Mouse (Mus musculus): ENCODE data around the gene Adam12. TPM values are rescaled to one million over a fixed set of nuclear protein-coding genes. Genes with fewer than 3 reads are reported as not detected.

Gene Adam12
- polyA plus RNA-seq, 1 experiment: 4.1 TPM

DNA sequence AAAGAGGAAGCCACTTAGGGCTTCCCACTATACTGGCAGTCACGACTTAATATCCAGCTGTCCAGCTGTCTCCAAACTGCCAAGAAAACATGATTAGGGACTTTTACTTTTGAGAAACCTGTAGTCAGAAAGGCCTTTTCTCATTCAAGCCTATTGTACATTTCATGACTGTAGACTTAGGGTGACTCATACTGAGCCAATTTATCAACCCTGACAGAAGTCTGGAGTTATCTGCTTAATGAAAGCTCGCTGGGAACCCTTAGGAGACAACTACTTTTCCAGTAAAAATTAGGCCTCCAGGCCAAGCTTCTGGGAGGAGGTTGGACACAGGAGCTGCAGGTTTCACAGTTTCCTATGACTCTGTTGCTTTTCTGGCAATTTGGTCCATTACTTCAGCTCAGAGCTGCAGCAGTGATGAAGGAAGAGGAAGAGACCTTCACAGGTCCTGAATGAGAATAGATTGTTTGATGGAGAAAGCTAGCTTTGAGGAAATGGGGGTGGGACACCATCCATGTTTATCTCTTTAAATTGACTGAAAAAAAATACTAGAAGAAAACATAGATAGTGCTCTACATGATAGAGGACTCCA lies 285.1 kb downstream of the Adam12 start:
- no peak for DNase-seq
- Histone ChIP-seq H3K27ac (ENCODE audit: insufficient read depth, low read depth, low read length) (no peak overlapping the region), H3K4me3 (ENCODE audit: insufficient read depth, low read depth, low read length) (no peak overlapping the region), H3K27me3 (replicated peaks; ENCODE audit: control insufficient read depth, insufficient read depth, low read length) (no peaks in the 10 kb centered on the region), H3K36me3 (ENCODE audit: control insufficient read depth, insufficient read depth, low read length) (no peaks in the 10 kb centered on the region), H3K4me1 (ENCODE audit: control insufficient read depth, insufficient read depth, low read length) (no peaks in the 10 kb centered on the region)
- TF ChIP-seq CTCF (conservative IDR thresholded peaks at IDR 0.05; ENCODE audit: insufficient read depth, insufficient read length, low read depth, low read length): no peak
- no peak for TF ChIP-seq POLR2A (IDR thresholded peaks at IDR 0.05; ENCODE audit: low read depth, low read length)
- 40% methylated on average over 2 of the region's 2 CpGs for WGBS

- Histone ChIP-seq H3K27ac (ENCODE audit: insufficient read depth, low read depth, low read length) (no peak overlapping the region), H3K4me3 (ENCODE audit: insufficient read depth, low read depth, low read length) (no peak overlapping the region), H3K36me3 (ENCODE audit: control insufficient read depth, insufficient read depth, low read length) (no peaks in the 10 kb centered on the region), H3K27me3 (replicated peaks; ENCODE audit: control insufficient read depth, insufficient read depth, low read length) (no peaks in the 10 kb centered on the region), H3K4me1 (ENCODE audit: control insufficient read depth, insufficient read depth, low read length) (no peaks in the 10 kb centered on the region)
- DNase-seq: no peak
- WGBS: 64% methylated on average over 4 of the region's 4 CpGs
- TF ChIP-seq POLR2A (IDR thresholded peaks at IDR 0.05; ENCODE audit: low read depth, low read length) (no peak), CTCF (conservative IDR thresholded peaks at IDR 0.05; ENCODE audit: insufficient read depth, insufficient read length, low read depth, low read length) (no peak)
These were observed 285.8 kb downstream of the Adam12 start for GRCm38 (mm10) chr7:133946113-133946512.

GRCm38 (mm10) chr7:133940405-133940804 lies 291.5 kb downstream of the Adam12 start:
- no peak for TF ChIP-seq POLR2A (IDR thresholded peaks at IDR 0.05; ENCODE audit: low read depth, low read length)
- TF ChIP-seq CTCF (conservative IDR thresholded peaks at IDR 0.05; ENCODE audit: insufficient read depth, insufficient read length, low read depth, low read length): no peak
- H3K27ac ChIP-seq (ENCODE audit: insufficient read depth, low read depth, low read length): no peak overlapping the region
- no peaks in the 10 kb centered on the region for H3K27me3 ChIP-seq (replicated peaks; ENCODE audit: control insufficient read depth, insufficient read depth, low read length)
- no peak overlapping the region for H3K4me3 ChIP-seq (ENCODE audit: insufficient read depth, low read depth, low read length)
- H3K4me1 ChIP-seq (ENCODE audit: control insufficient read depth, insufficient read depth, low read length): no peaks in the 10 kb centered on the region
- WGBS: 68% methylated on average over 4 of the region's 4 CpGs
- DNase-seq: no peak
- H3K36me3 ChIP-seq (ENCODE audit: control insufficient read depth, insufficient read depth, low read length): no peaks in the 10 kb centered on the region

- Histone ChIP-seq H3K4me1 (ENCODE audit: control insufficient read depth, insufficient read depth, low read length) (no peaks in the 10 kb centered on the region), H3K27ac (ENCODE audit: insufficient read depth, low read depth, low read length) (no peak overlapping the region), H3K27me3 (replicated peaks; ENCODE audit: control insufficient read depth, insufficient read depth, low read length) (no peaks in the 10 kb centered on the region), H3K36me3 (ENCODE audit: control insufficient read depth, insufficient read depth, low read length) (no peaks in the 10 kb centered on the region), H3K4me3 (ENCODE audit: insufficient read depth, low read depth, low read length) (no peak overlapping the region)
- TF ChIP-seq CTCF (conservative IDR thresholded peaks at IDR 0.05; ENCODE audit: insufficient read depth, insufficient read length, low read depth, low read length) (no peak), POLR2A (IDR thresholded peaks at IDR 0.05; ENCODE audit: low read depth, low read length) (no peak)
- DNase-seq: no peak
- WGBS: 79% methylated on average over 3 of the region's 3 CpGs
These were observed 294.5 kb downstream of the Adam12 start for GRCm38 (mm10) chr7:133937473-133937872.

DNA sequence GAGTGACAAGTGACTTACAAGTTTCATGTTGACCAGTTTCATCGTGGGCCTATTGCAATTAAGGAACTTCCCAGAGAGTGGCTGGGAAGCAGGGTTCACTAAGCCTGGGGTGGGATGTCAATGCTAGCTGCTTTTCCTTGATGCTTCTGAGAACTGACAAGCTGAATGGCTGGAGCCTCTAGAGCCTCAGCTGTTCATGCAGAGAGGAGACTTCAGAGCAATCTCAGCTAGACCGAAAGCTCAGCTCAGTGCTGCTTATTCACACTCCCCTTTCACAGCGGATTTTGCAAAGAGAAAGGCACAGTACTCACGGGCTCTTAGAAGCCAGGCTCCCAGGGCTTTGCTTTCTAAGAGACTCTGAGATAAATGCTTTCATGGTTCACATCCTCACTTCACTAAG lies 295.6 kb downstream of the Adam12 start:
- TF ChIP-seq POLR2A (IDR thresholded peaks at IDR 0.05; ENCODE audit: low read depth, low read length) (no peak), CTCF (conservative IDR thresholded peaks at IDR 0.05; ENCODE audit: insufficient read depth, insufficient read length, low read depth, low read length) (no peak)
- H3K27me3 ChIP-seq (replicated peaks; ENCODE audit: control insufficient read depth, insufficient read depth, low read length): no peaks in the 10 kb centered on the region
- no peaks in the 10 kb centered on the region for H3K36me3 ChIP-seq (ENCODE audit: control insufficient read depth, insufficient read depth, low read length)
- peaks cover 3% of the 10 kb centered on the region; the same call in 1 of the 2 replicates for H3K4me1 ChIP-seq (ENCODE audit: control insufficient read depth, insufficient read depth, low read length)
- 65% methylated on average over 4 of the region's 4 CpGs for WGBS
- DNase-seq: no peak
- no peak overlapping the region for H3K4me3 ChIP-seq (ENCODE audit: insufficient read depth, low read depth, low read length)
- no peak overlapping the region for H3K27ac ChIP-seq (ENCODE audit: insufficient read depth, low read depth, low read length)

DNA sequence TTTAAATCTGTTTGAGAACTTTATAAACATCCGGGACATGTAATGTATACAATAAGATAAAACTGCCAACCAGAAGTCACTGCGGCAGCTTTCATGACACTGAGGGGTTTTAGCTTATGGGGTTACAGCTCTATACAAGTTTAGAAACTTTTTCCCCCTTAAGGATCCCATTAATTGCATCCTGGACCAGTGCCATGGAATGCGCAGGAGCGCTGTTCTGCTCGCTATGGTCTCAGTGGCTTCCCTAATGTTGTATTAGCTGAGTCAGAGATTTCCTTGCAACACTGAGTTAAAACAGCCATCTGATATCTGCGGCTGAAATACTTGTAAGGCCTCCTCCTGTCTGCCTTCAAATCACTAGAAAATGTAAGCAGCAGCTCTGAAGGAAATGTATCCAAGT lies 298.6 kb downstream of the Adam12 start:
- Histone ChIP-seq H3K36me3 (ENCODE audit: control insufficient read depth, insufficient read depth, low read length) (no peaks in the 10 kb centered on the region), H3K4me3 (ENCODE audit: insufficient read depth, low read depth, low read length) (no peak overlapping the region), H3K4me1 (ENCODE audit: control insufficient read depth, insufficient read depth, low read length) (peaks cover 3% of the 10 kb centered on the region; the same call in 1 of the 2 replicates), H3K27me3 (replicated peaks; ENCODE audit: control insufficient read depth, insufficient read depth, low read length) (no peaks in the 10 kb centered on the region), H3K27ac (ENCODE audit: insufficient read depth, low read depth, low read length) (no peak overlapping the region)
- WGBS: 42% methylated on average over 6 of the region's 6 CpGs
- no peak for TF ChIP-seq POLR2A (IDR thresholded peaks at IDR 0.05; ENCODE audit: low read depth, low read length)
- no peak for TF ChIP-seq CTCF (conservative IDR thresholded peaks at IDR 0.05; ENCODE audit: insufficient read depth, insufficient read length, low read depth, low read length)
- DNase-seq: no peak

- TF ChIP-seq CTCF (conservative IDR thresholded peaks at IDR 0.05; ENCODE audit: insufficient read depth, insufficient read length, low read depth, low read length) (no peak), POLR2A (IDR thresholded peaks at IDR 0.05; ENCODE audit: low read depth, low read length) (no peak)
- peak; percentile 56 for DNase-seq
- Histone ChIP-seq H3K4me1 (ENCODE audit: control insufficient read depth, insufficient read depth, low read length) (peaks cover 3% of the 10 kb centered on the region; the same call in 1 of the 2 replicates), H3K27me3 (replicated peaks; ENCODE audit: control insufficient read depth, insufficient read depth, low read length) (no peaks in the 10 kb centered on the region), H3K4me3 (ENCODE audit: insufficient read depth, low read depth, low read length) (no peak overlapping the region), H3K36me3 (ENCODE audit: control insufficient read depth, insufficient read depth, low read length) (no peaks in the 10 kb centered on the region), H3K27ac (ENCODE audit: insufficient read depth, low read depth, low read length) (peak overlapping the region; percentile 28)
- WGBS: 53% methylated on average over 11 of the region's 11 CpGs
These were observed 300.5 kb downstream of the Adam12 start for GRCm38 (mm10) chr7:133931481-133931880.
